Mouse (Mus musculus): ENCODE data around the gene Sytl2.

The Sytl2 gene

DNA sequence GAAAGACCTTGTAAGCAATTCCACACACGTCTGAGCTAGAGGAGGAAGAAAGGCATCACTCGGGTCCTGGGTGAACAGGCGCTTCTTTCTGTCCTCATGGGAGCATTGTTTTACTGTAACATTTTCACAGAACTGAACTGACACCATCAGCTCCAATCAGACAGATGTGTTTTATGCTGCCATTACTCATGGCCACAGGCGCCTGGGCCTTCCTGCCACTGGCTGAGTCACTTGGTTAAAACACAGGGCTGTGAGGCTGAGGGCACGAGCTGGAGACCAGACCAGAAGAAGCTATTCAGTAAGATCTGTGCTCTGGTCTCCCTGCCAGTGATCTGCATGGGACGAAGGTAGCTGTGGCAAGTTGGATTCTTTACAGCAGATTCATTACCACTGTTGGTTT lies 6.0 kb downstream of the Sytl2 start:
- DNase-seq (ENCODE audit: low spot score in 2 of 2) = no peak

DNA sequence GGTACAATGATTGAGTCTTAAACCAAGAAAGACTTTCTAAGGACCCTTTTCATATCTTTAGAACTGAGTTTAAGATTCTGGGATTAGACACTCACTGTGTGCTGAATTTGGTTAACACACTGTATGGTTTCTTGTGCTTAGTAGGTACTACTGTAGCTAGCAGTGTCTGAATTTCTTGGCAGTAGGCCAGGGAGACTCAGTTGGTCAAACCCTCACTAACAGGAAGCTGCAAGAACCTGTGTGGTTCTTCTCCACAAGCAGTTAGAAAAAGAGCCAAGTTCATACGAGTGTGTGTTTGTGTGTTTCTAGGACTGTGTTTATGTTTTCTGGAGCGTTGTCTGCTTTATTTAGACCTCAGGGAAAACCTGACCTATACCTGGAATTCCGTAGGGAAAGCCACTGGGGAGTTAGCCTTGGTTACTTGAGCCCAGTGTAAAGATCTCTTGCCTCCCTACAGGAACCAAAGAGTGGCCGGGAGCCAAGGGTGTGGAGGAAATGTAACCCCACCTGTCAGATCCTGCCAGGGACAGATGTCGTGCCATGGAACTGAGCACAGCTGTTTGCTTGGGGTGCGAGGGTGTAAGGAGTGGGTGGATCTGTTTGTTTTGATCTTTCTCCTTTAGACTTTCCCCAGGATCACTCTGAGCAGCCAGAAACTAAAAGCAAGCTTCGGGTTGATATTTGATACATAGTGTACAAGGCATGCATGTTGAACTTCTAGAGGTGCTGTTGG lies 10.3 kb downstream of the Sytl2 start:
- no peak for DNase-seq (ENCODE audit: low spot score in 2 of 2)

DNA sequence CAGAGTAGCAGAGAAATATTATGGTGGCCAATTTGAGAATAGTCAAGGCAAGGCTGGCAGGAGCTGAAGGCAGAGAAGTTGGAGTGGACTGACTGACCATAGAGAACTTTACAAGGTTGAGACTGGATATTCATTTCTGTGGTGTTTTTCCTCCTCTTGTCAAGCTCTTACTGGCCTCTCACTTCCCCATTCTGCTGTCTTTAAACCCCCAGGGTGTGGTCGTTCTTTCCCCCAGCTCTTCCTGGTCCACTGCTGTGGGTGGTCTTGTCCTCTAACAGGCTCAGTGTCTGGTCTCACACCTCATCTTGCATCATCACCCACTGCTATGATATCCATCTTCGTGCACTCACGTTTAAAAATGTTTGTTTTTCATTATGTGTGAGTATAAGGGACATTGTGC lies 11.4 kb downstream of the Sytl2 start:
- no peak for DNase-seq (ENCODE audit: low spot score in 2 of 2)

DNA sequence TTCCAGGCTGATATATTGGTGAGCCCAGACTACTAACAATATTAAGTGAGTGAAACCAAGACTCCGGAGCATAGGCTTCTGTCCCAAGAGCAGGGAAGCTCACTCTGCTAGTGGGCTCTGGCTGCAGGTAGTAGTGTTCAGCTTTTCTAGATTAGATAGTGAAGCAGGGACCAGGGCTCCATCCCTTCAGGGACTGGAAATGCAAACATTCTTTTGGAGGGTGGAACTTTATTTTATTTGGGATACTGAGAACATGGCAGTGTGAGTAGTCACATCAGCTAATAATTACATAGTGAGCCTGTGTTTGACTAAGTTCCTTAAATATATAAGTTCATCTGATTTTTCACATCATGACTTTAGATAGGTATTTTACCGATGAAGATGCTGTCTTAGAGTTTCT lies 14.8 kb downstream of the Sytl2 start:
- no peak for DNase-seq (ENCODE audit: low spot score in 2 of 2)

DNA sequence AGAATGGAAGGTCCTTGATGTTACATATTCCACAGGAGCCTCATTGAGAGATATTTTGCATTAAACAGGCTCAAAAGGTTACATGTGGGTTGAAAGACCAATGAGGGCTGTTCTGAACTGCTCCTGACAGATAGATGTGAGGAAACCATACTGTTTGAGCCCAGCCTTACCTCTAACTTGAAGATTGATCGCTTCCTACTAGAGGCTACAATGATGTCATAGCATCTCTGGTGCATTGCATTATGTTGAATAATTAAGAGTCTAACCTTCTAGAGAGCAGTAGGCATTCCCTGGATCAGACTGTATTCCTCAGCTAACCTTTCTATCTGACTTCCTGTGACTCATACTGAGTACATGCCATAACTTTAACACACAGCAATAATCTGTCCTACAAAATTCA lies 17.4 kb downstream of the Sytl2 start:
- DNase-seq (ENCODE audit: low spot score in 2 of 2) = no peak

DNA sequence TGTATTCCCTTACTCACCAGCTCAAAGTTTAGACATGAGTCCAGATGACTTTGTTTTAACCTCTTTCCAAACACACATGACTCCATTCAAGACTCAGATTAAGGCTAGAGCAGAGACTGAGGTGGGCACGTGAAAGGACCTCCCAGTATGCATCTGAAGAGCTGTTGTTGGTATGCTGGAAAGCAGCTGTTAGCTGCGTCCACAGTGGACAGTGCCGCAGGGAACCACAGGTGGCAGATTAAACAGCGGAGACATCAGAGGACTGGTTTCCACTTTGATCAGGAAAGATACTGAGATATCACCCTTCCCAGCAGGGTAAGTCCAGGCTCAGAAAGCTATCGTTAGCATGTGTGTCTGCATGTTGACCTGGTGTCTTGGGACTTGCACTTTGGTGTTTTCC lies 18.1 kb downstream of the Sytl2 start:
- DNase-seq (ENCODE audit: low spot score in 2 of 2) = no peak

DNA sequence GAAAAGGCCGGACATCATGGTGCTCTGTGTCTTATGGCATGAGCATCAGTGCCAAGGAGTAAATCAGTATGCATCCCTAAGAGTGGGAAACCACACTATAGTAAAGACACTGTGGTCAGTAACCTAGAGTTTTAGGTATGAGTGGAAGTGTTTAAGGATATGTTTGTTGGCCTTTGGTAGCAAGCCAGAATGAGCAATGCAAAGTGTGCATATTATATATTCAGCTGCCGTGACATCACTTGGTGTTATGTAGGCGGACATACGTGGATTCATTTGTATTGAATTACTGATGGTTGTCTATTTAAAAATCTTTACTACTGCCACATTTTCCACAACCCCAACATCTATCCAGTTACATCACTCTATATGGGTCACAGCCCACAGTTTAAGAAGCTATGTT lies 23.1 kb downstream of the Sytl2 start:
- DNase-seq (ENCODE audit: low spot score in 2 of 2) = no peak

DNA sequence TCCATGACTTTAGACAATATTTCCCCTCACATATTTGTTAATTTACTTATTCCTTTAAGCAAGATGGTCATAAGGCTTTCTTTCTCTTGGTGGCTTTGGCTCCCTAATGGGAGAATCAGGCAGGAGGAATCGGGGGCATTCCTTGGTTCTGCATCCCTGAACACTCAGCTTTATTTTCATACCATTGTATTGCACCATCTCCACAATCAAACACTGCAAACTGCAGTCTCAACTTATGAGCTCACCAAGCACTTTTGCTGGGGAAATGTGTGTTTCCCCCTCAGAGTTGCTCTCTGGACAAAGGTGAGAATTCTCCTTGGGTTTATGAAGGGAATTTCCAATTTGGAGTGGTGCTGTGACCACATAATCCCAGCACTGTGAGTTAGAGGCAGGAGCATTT lies 28.1 kb downstream of the Sytl2 start:
- DNase-seq (ENCODE audit: low spot score in 2 of 2) = no peak

DNA sequence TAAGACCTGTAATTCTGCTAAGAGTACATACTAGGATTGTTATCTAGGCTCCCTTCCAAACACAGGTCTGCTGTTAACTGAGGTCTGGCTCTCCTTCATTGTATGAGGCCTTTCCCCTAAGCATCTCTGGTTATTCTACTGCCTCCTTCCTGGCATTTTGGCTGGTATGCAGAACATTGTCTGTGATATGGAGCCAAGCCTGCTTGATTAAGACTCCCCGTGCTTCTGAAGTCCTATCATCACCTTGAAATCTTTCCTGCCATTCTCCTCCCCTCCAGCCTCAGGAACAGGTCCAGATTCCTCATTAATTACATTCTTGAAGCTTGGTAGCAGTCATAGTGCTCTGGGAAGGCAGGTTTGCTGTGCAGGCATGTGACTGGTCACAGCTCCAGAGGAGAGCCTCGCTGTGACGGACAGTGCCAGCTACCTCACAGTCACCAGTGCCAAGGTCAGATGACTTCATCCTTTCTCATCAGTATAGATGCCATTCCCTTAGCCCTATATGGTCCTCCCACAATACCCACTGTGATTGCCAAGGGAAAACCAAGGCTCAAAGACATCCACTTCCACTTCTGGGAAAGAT lies 30.5 kb downstream of the Sytl2 start:
- no peak for DNase-seq (ENCODE audit: low spot score in 2 of 2)

DNA sequence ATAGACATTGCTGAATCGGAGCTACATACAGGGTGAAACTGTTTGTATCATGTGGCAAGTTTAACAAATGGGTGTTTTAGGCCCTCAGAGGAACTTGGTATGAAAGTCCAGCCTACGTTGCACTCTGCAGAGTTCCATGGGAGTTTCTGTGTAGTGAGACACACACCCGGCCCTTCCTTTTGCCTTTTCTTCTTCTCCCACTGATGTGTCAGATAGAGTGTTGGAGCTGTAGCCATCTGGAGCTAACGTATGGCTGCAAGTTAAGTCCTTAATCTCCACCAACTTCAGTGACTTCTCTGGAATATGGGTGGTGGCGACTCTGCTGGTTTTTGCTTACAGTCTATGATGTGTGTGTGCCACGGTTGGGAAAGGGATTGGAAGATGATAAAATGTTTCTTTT lies 32.3 kb downstream of the Sytl2 start:
- no peak for DNase-seq (ENCODE audit: low spot score in 2 of 2)

DNA sequence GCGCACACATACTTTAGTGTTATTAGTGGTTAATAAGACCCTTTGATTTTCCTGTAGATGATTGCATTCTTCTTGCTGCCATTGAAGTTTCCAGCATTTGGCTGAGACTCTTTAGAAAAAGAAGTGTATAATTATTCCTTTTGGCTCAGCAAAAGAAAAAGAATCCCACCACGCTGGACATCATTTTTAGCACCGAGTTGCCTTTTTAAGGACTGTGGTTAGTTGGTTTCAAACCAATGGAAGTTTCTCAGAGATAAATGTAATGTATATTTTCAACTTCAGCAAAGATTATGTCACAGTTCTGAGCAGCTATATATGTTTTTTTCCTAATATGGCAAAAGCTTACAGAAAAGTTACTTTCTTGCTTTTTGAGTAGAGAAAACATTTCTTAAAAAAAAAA lies 32.8 kb downstream of the Sytl2 start:
- DNase-seq (ENCODE audit: low spot score in 2 of 2) = no peak

DNA sequence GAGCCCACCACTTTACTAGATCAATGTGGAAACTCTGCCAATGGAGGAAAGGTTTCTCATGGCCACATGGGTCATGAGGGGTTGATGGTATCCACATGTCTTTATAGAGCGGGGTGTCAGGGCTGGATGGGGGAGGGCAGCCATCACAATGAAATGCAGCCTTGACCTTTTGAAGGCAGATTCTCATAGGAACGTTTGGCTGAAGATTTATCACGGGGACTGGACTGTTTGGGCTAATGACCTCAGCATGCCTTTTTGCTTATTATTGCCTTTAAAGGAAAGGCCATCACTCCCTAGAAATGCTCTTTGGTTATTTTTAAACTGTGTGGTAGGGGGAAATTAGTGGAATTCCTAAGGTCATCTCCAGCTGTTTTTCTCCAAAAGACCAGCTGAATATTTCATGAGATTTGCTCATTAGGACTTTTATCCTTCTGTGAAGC lies 33.7 kb downstream of the Sytl2 start:
- DNase-seq (ENCODE audit: low spot score in 2 of 2) = no peak

DNA sequence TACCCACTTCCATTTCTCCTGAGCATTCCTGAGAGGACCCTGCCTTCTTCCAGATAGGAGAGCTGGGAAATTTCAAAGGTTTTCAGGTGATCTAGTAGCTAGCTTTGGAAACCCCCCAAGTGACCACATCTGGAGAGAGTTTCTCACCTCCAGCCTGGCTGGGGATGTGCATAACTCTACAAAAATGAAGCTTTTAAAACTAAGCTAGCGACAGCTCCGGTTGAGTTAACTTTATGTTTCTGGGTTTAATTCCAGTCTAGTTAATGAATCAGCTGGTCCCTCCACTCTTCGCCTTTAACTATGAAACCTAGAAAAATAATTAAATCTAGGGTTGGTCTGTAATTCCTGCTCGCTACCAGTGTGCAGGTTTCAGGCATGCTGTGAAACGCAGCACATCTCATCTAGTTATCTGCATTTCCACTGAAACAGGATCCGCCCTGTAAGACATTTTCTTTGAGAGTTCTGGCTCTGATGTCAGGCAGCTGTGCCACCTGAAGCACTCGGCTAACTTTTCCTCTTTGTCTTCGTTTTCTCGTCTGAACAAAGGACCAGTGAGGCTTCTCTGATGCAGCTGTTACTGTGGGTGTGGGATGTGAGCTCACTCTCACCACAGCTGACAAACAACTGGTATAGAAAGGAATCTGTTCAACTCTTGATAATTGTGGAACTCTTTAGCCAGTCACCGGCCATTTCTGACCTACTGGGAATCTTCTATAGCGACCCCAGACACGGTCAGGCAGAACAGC lies 39.3 kb downstream of the Sytl2 start:
- no peak for DNase-seq (ENCODE audit: low spot score in 2 of 2)

DNA sequence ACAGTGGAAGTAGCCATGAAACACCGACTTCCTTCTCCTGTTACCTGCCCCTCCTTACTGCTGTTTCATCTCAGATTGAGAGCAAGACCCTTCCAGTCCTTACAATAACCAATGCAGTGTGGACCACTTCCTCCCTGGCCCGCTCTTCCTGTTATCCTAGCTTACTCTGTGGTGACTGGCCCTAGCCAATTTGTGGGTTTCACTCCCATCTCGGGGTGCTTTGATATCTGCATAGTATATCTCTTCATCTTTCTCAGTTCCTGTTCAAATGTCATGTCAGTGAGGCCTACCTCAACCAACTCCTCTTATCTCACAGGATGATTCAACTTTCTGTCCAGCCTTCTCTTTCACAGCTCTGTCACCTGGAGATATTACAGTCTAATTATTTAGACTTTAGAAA lies 42.9 kb downstream of the Sytl2 start:
- DNase-seq (ENCODE audit: low spot score in 2 of 2) = no peak

DNA sequence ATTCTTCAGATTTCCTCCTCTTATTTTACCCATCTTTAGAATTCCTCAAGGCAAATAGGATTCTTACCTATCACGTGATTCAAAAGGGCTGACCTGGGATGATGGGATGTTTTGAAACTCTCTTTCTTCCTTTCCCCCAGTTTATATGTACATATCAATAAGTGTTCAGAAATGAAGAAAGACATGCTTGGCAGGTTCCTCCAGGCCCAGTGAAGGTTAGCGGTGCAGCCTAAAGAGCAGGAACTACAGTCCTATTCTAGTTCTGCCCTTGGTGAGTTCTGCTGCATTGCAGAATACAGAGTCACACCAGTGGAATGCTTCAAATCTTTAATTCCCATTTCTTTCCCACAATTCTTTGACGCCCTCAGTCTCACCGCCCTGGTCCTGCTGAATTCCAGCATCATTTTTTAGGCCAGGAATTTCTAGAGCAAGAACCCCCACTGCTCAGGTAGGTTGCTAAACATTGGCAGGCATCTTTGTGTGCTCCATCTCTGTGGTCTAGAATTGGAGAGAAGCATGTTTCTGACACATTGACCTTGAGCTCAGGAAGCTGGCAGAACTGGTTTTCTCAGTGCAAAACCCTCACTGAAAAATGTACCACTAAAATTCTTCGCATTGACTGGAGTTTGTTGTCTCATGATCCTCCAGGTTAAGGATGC lies 45.9 kb downstream of the Sytl2 start:
- no peak for DNase-seq (ENCODE audit: low spot score in 2 of 2)

DNA sequence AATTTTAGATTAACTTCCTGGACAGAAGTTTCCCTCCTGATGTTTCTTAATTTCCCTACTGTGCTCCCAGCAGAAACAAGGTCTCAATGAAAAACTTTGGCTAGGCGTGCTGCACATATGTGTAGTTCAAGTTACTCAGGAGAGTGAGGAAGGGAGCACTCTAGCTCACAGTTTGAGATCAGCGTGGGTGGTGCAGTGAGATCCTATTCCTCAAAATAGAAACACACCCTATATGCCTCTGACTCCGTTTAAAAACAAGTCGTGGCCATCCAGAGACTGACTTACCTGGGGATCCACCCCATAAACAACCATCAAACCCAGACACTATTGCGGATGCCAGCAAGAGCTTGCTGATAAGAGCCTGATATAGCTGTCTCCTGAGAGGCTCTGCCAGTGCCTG lies 47.0 kb downstream of the Sytl2 start:
- DNase-seq (ENCODE audit: low spot score in 2 of 2) = peak; percentile 38 to 78

DNA sequence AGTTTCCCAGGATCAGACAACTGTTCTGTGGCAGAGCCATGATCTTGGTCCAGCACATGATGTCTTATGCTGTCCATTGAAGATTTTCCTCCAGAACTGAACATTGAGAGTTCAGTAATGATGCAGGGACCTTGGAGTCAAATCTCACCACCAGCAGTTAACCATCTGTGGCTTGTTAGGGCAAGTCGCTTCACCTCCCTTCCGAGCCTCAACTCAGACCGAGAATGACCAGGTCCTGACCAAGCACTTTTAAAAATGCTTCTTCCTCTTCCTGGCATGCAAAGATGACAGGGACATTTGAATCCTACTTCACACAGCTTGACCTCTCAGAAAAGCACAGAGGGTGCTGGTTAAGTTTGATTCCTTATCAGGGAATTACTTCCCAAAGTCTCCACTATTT lies 50.1 kb downstream of the Sytl2 start:
- no peak for DNase-seq (ENCODE audit: low spot score in 2 of 2)

DNA sequence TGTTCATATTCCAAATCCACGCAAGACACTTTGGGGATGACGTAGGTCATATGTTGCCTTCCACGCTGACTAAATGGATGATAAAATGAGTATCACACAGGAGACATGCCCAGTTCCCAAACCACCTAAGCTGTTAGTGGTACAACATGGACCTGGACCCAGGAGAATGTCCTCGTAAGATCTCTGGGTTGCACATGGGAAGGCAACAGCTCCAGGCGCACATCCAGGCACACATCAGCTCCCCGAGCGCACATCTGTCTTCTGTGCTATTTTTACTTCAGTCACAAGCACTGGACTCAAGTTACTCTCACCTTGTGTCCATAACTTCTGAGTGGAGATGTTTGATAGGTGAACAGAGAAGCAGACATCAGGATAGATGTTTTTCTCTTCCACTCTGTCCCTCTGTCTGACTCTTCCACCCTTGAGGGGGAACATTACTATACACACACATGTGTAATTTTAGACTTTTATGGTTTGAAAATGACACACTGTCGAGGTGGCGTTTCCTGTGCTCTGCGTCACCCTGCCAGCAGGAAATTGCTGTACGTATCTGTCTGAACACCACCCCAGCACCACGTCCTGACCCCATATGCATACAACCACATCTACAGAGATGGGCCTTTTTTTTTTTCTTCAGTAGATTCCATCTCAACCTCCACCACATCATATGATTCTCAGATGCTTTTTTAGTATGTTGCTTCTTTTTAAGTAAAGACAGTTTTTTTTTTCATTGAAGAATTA lies 51.6 kb downstream of the Sytl2 start:
- no peak for DNase-seq (ENCODE audit: low spot score in 2 of 2)

DNA sequence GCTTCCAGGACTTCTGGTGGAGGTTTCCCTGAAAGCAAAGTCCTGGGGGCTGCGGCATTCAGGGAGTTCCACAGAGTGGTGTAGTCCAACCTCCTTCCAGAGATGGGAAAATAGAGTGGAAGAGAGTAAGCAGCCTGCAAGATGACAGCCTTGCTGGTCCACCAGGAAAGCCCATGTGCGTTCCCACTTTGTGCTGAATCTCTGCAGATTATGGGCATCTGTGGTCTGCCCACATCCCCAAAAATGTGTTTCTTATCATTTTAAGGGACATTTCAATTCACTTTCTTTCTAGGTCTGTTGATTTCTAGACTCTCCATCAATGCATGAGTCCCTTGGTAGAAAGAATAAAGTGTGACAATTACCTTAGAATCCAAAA lies 52.2 kb downstream of the Sytl2 start:
- DNase-seq (ENCODE audit: low spot score in 2 of 2) = no peak

DNA sequence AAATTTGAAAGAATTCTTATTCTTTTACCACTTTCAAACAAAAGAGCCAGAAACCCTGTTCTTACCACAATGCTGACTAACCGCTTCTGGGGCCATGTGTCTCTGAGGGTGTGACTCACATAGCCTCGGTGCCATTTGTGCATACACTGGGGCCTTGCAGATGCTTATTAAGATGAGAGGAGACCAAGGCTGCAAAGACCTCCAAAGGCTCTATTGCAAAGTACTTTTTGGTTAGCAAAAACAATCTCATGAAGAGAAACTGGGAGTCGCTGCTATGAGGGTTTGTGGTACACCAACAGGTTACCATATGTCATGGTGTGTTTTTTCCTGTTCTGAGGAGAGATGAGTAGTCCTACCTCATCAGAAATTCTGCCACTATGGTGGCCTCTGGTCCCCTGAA lies 53.4 kb downstream of the Sytl2 start:
- no peak for DNase-seq (ENCODE audit: low spot score in 2 of 2)

DNA sequence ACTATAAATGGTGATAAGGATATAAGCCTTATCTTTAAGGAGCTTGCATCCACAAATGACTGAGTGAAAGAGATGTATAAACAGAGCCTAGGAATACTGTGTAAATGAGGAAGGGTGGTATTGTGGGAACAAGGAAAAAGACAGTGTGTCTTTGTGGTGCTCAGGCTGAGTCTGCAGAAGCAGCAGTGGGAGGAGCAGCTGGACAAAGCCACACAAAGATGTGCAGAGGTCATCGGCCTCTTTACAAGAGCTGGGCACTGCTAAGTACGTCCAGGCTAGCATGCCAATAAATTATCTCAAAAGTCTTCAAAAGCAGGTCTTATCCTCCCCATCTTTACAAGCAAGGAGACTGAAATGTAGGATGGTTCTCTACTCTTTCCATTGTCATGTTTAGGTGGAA lies 53.9 kb downstream of the Sytl2 start:
- no peak for DNase-seq (ENCODE audit: low spot score in 2 of 2)

DNA sequence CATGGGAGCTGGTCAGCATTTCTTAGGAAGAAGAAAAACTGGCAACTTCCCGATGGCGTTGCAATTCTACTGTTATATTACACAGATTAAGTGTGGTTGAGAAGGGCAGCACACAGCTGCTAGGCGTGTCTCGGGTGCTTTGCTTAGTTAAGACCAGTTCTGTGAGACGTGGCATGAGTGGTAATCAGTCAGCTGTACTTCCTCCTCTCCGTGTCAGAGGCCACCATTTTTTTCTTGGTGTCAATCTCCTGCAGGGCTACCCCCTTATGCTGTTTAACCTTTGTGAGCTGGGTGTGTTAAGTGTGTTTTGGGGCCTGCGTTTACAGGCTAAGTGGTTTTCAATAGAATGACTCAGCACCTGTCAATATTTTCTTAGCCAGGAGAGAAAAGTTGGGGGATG lies 60.7 kb downstream of the Sytl2 start:
- no peak for DNase-seq (ENCODE audit: low spot score in 2 of 2)

All from frontal cortex, postnatal 36 days (tissue).